Mouse (Mus musculus) forebrain, embryonic 11.5 days (tissue): ENCODE results near the gene Armc7. TPM values are rescaled to one million over a fixed set of nuclear protein-coding genes. Genes with fewer than 3 reads are reported as not detected.
A peak's percentile ranks its signal among the peaks of the same experiment; 100 is the strongest.
"Not testable (repeated sequence)": the region's sequence is repeated elsewhere in the genome, so short reads cannot be mapped to it uniquely, and the experiment has no call there.

Source experiments
- ATAC-seq: fragments of 200-750 bp; cut with Nextera tagmentation; replicated peaks from 2 replicates; pipeline ENCODE4 v1.8.0; 2017; ENCODE audit warnings: moderate TSS enrichment; ENCODE audit not compliant: low FRiP score
- DNase-seq: peaks from one replicate; pipeline ENCODE4 v3.0.0-alpha.2; 2017; ENCODE audit warnings: low spot score
- H3K27ac ChIP-seq: fragments of 300-500 bp; sonication (generic); 2 replicates; pipeline ENCODE4 v1.5.1; 2014; ENCODE audit warnings: low read depth, low read length
- H3K27me3 ChIP-seq: fragments of 300-500 bp; sonication (generic); 2 replicates; pipeline ENCODE4 v1.6.1; 2014; ENCODE audit warnings: mild to moderate bottlenecking, low read length, mixed read lengths; ENCODE audit not compliant: control insufficient read depth, insufficient read depth
- H3K36me3 ChIP-seq: fragments of 300-500 bp; sonication (generic); 2 replicates; pipeline ENCODE4 v1.6.1; 2014; ENCODE audit warnings: mild to moderate bottlenecking, low read length, moderate library complexity, mixed read lengths; ENCODE audit not compliant: control insufficient read depth, insufficient read depth
- H3K4me1 ChIP-seq: fragments of 300-500 bp; sonication (generic); replicated peaks from 2 replicates; pipeline ENCODE4 v1.6.1; 2014; ENCODE audit warnings: low read length, mixed read lengths; ENCODE audit not compliant: control insufficient read depth, insufficient read depth
- H3K4me2 ChIP-seq: fragments of 300-500 bp; sonication (generic); 2 replicates; pipeline ENCODE4 v1.6.1; 2014; ENCODE audit warnings: low read depth, mild to moderate bottlenecking, low read length, moderate library complexity, mixed read lengths; ENCODE audit not compliant: severe bottlenecking
- H3K4me3 ChIP-seq: fragments of 300-500 bp; sonication (generic); 2 replicates; pipeline ENCODE4 v1.5.1; 2014; ENCODE audit warnings: low read depth, low read length
- H3K9ac ChIP-seq: fragments of 300-500 bp; sonication (generic); 2 replicates; pipeline ENCODE4 v1.6.1; 2014; ENCODE audit warnings: low read length
- H3K9me3 ChIP-seq: fragments of 300-500 bp; sonication (generic); 2 replicates; pipeline ENCODE4 v1.6.1; 2016; ENCODE audit warnings: low read length, mixed read lengths; ENCODE audit not compliant: control insufficient read depth
- WGBS: fragments of 180-500 bp; shearing (Covaris S2); extraction: QIAGEN DNeasy Blood & Tissue Kit; methylation state at CpG from one replicate; pipeline ENCODE4 v1.1.7; 2014; 5-methylcytosine and 5-hydroxymethylcytosine counted together
- polyA plus RNA-seq: library from polyadenylated mRNA; unstranded; fragments of >200 nt; fragmentation: Nextera tagmentation; extraction: Ambion mirVana; gene quantifications from 2 replicates; pipeline ENCODE4 v1.2.1, GENCODE M21; 2014

The Armc7 gene
- polyA plus RNA-seq, 1 experiment from 2014 or later: 8.9 TPM

DNA sequence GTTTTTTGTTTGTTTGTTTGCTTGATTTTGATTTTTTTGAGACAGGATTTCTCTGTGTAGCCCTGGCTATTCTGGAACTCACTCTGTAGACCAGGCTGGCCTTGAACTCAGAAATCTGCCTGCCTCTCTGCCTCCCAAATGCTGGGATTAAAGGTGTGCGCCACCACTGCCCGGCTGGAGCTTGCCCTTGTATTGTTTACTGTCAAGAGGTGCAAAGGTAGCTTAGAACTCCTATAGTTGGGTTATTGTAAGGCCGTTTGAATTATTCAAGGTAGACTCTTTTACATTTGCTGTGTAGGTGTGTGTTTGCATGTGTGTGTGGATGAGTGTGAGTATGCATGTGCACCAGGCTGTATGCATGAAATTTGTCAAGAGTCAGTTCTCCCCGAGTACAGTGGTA, 1.2 kb downstream of the Armc7 start:
- H3K27me3 ChIP-seq, H3K9ac ChIP-seq, H3K27ac ChIP-seq, H3K4me2 ChIP-seq, H3K4me3 ChIP-seq, H3K9me3 ChIP-seq, H3K4me1 ChIP-seq, H3K36me3 ChIP-seq, ATAC-seq, DNase-seq: not testable (repeated sequence)
- WGBS: 79% methylated on average over 4 of the region's 4 CpGs

- H3K4me2 ChIP-seq, ATAC-seq, DNase-seq, H3K27ac ChIP-seq, H3K9me3 ChIP-seq, H3K4me3 ChIP-seq, H3K36me3 ChIP-seq, H3K9ac ChIP-seq, H3K4me1 ChIP-seq, H3K27me3 ChIP-seq: not testable (repeated sequence)
- WGBS: 86% methylated on average over 7 of the region's 7 CpGs
These were observed 1.9 kb downstream of the Armc7 start for GRCm38 (mm10) chr11:115477388-115477787.

- Histone ChIP-seq H3K4me3 (no peak overlapping the region), H3K4me1 (peaks cover 6% of the 10 kb centered on the region; the same call in 1 of the 2 replicates), H3K27me3 (no peaks in the 10 kb centered on the region), H3K9me3 (no peaks in the 10 kb centered on the region), H3K9ac (no peak overlapping the region), H3K36me3 (no peaks in the 10 kb centered on the region), H3K27ac (no peak overlapping the region), H3K4me2 (no peak overlapping the region)
- DNase-seq (no peak), ATAC-seq (no peak)
- WGBS: 88% methylated on average over 9 of the region's 9 CpGs
These were observed 3.0 kb downstream of the Armc7 start for GRCm38 (mm10) chr11:115478296-115478938.

- H3K9ac ChIP-seq: no peak overlapping the region
- no peaks in the 10 kb centered on the region for H3K36me3 ChIP-seq
- no peaks in the 10 kb centered on the region for H3K27me3 ChIP-seq
- 81% methylated on average over 6 of the region's 6 CpGs for WGBS
- no peak for ATAC-seq
- H3K4me3 ChIP-seq: no peak overlapping the region
- no peaks in the 10 kb centered on the region; the same call in 1 of the 2 replicates for H3K4me1 ChIP-seq
- no peak for DNase-seq
- no peak overlapping the region for H3K27ac ChIP-seq
- H3K9me3 ChIP-seq: no peaks in the 10 kb centered on the region
- no peak overlapping the region for H3K4me2 ChIP-seq
These were observed 6.2 kb downstream of the Armc7 start for GRCm38 (mm10) chr11:115481553-115482259.

- DNase-seq (no peak), ATAC-seq (no peak)
- Histone ChIP-seq H3K27me3 (no peaks in the 10 kb centered on the region), H3K27ac (no peak overlapping the region), H3K9me3 (no peaks in the 10 kb centered on the region), H3K4me2 (no peak overlapping the region), H3K4me1 (no peaks in the 10 kb centered on the region; the same call in 1 of the 2 replicates), H3K9ac (no peak overlapping the region), H3K36me3 (no peaks in the 10 kb centered on the region), H3K4me3 (no peak overlapping the region)
- WGBS: 81% methylated on average over 11 of the region's 11 CpGs
These were observed 7.8 kb downstream of the Armc7 start for GRCm38 (mm10) chr11:115483278-115483677.

GRCm38 (mm10) chr11:115483726-115484125, 8.3 kb downstream of the Armc7 start:
- 18% methylated on average over 6 of the region's 6 CpGs for WGBS
- H3K4me2 ChIP-seq: no peak overlapping the region

GRCm38 (mm10) chr11:115485155-115485554, 9.7 kb downstream of the Armc7 start:
- DNase-seq (peak; percentile 76), ATAC-seq (0 out of 2 replicates have a peak, but pooled peaks have one; percentile 27)
- Histone ChIP-seq H3K4me3 (no peak overlapping the region), H3K9me3 (no peaks in the 10 kb centered on the region), H3K4me1 (no peaks in the 10 kb centered on the region; the same call in 1 of the 2 replicates), H3K27ac (peak overlapping the region; percentile 7; the same call in 1 of the 2 replicates), H3K9ac (no peak overlapping the region), H3K4me2 (no peak overlapping the region), H3K27me3 (no peaks in the 10 kb centered on the region), H3K36me3 (no peaks in the 10 kb centered on the region)
- WGBS: 29% methylated on average over 12 of the region's 12 CpGs

More at GRCm38 (mm10) chr11:115483726-115484125, 8.3 kb downstream of the Armc7 start:
- H3K9me3 ChIP-seq: no peaks in the 10 kb centered on the region
- no peaks in the 10 kb centered on the region for H3K27me3 ChIP-seq
- H3K4me1 ChIP-seq: no peaks in the 10 kb centered on the region; the same call in 1 of the 2 replicates
- no peak for ATAC-seq
- H3K4me3 ChIP-seq: no peak overlapping the region
- H3K36me3 ChIP-seq: no peaks in the 10 kb centered on the region
- no peak overlapping the region for H3K27ac ChIP-seq
- H3K9ac ChIP-seq: no peak overlapping the region
- DNase-seq: peak; percentile 88

GRCm38 (mm10) chr11:115488551-115489104, 13.2 kb downstream of the Armc7 start:
- Histone ChIP-seq H3K27ac (no peak overlapping the region), H3K36me3 (no peaks in the 10 kb centered on the region), H3K9me3 (no peaks in the 10 kb centered on the region), H3K4me2 (no peak overlapping the region), H3K9ac (no peak overlapping the region), H3K4me1 (peaks cover 3% of the 10 kb centered on the region; the same call in 1 of the 2 replicates), H3K4me3 (no peak overlapping the region), H3K27me3 (no peaks in the 10 kb centered on the region)
- ATAC-seq (no peak), DNase-seq (no peak)
- 85% methylated on average over 19 of the region's 19 CpGs for WGBS
